Mouse (Mus musculus): ENCODE measurements around the gene Arl4c. TPM values are rescaled to one million over a fixed set of nuclear protein-coding genes. Genes with fewer than 3 reads are reported as not detected.

The Arl4c gene
- polyA plus RNA-seq, 1 experiment from 2014 or later, result 6.7 TPM

- Histone ChIP-seq H3K27me3 (ENCODE audit: control insufficient read depth, insufficient read depth, low read length) (no peaks in the 10 kb centered on the region), H3K9me3 (replicated peaks; ENCODE audit: control insufficient read depth, low read length) (no peaks in the 10 kb centered on the region), H3K27ac (replicated peaks; ENCODE audit: low read depth, low read length) (no peak overlapping the region), H3K4me2 (ENCODE audit: low read depth, low read length) (peak overlapping the region; percentile 84), H3K4me1 (ENCODE audit: control insufficient read depth, insufficient read depth, low read length) (no peaks in the 10 kb centered on the region), H3K4me3 (ENCODE audit: low read depth, low read length) (peak overlapping the region; percentile 78), H3K36me3 (replicated peaks; ENCODE audit: control insufficient read depth, insufficient read depth, low read depth, low read length) (no peaks in the 10 kb centered on the region), H3K9ac (replicated peaks; ENCODE audit: low read length) (peak overlapping the region; percentile 85)
- ATAC-seq (replicated peaks; ENCODE audit: insufficient number of reproducible peaks, low FRiP score, low TSS enrichment, low read depth), result no peak; the same call in 1 of the 2 replicates
- WGBS, result 5% methylated on average over 25 of the region's 25 CpGs
- peak; percentile 72 for DNase-seq (ENCODE audit: low spot score)
Observed at GRCm38 (mm10) chr1:88699856-88700791, 1.9 kb downstream of the Arl4c start.

GRCm38 (mm10) chr1:88699401-88699800 lies 2.6 kb downstream of the Arl4c start:
- 17% methylated on average over 5 of the region's 5 CpGs for WGBS
- Histone ChIP-seq H3K27me3 (ENCODE audit: control insufficient read depth, insufficient read depth, low read length) (no peaks in the 10 kb centered on the region), H3K36me3 (replicated peaks; ENCODE audit: control insufficient read depth, insufficient read depth, low read depth, low read length) (no peaks in the 10 kb centered on the region), H3K4me1 (ENCODE audit: control insufficient read depth, insufficient read depth, low read length) (no peaks in the 10 kb centered on the region), H3K27ac (replicated peaks; ENCODE audit: low read depth, low read length) (no peak overlapping the region), H3K9ac (replicated peaks; ENCODE audit: low read length) (0 out of 2 replicates have a peak overlapping the region, but pooled peaks have one; percentile 18), H3K4me3 (ENCODE audit: low read depth, low read length) (peak overlapping the region; percentile 78), H3K9me3 (replicated peaks; ENCODE audit: control insufficient read depth, low read length) (no peaks in the 10 kb centered on the region), H3K4me2 (ENCODE audit: low read depth, low read length) (peak overlapping the region; percentile 84)
- peak; percentile 56 for DNase-seq (ENCODE audit: low spot score)
- no peak for ATAC-seq (replicated peaks; ENCODE audit: insufficient number of reproducible peaks, low FRiP score, low TSS enrichment, low read depth)

GRCm38 (mm10) chr1:88698926-88699325 lies 3.1 kb downstream of the Arl4c start:
- Histone ChIP-seq H3K4me1 (ENCODE audit: control insufficient read depth, insufficient read depth, low read length) (no peaks in the 10 kb centered on the region), H3K27me3 (ENCODE audit: control insufficient read depth, insufficient read depth, low read length) (no peaks in the 10 kb centered on the region), H3K27ac (replicated peaks; ENCODE audit: low read depth, low read length) (no peak overlapping the region), H3K36me3 (replicated peaks; ENCODE audit: control insufficient read depth, insufficient read depth, low read depth, low read length) (no peaks in the 10 kb centered on the region), H3K9me3 (replicated peaks; ENCODE audit: control insufficient read depth, low read length) (no peaks in the 10 kb centered on the region), H3K9ac (replicated peaks; ENCODE audit: low read length) (no peak overlapping the region), H3K4me3 (ENCODE audit: low read depth, low read length) (peak overlapping the region; percentile 78; the same call in 1 of the 2 replicates), H3K4me2 (ENCODE audit: low read depth, low read length) (peak overlapping the region; percentile 34; the same call in 1 of the 2 replicates)
- ATAC-seq (replicated peaks; ENCODE audit: insufficient number of reproducible peaks, low FRiP score, low TSS enrichment, low read depth) (no peak), DNase-seq (ENCODE audit: low spot score) (peak; percentile 33)
- WGBS, result 29% methylated on average over 5 of the region's 5 CpGs

DNA sequence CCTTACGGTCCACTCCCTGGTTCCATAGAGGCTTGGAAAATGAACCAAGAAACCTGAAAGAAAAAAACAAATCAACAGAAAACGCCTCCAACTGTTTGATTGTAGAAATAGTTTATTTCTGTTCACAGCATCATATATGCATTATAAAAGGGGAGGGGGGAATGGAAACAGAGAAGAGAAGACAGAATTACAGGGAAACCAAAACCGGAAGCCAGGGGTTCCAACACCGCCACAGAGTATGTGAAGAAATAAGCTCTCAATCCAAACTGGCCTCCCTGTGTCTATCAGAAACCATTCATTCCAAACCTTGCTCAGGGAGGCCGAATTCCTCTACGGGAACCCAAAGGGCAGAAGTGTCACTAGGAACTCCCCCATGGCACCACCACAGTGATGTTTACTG lies 3.9 kb downstream of the Arl4c start:
- Histone ChIP-seq H3K9me3 (replicated peaks; ENCODE audit: control insufficient read depth, low read length) (no peaks in the 10 kb centered on the region), H3K36me3 (replicated peaks; ENCODE audit: control insufficient read depth, insufficient read depth, low read depth, low read length) (no peaks in the 10 kb centered on the region), H3K27me3 (ENCODE audit: control insufficient read depth, insufficient read depth, low read length) (no peaks in the 10 kb centered on the region), H3K4me2 (ENCODE audit: low read depth, low read length) (no peak overlapping the region), H3K4me3 (ENCODE audit: low read depth, low read length) (no peak overlapping the region), H3K9ac (replicated peaks; ENCODE audit: low read length) (no peak overlapping the region), H3K27ac (replicated peaks; ENCODE audit: low read depth, low read length) (no peak overlapping the region), H3K4me1 (ENCODE audit: control insufficient read depth, insufficient read depth, low read length) (no peaks in the 10 kb centered on the region)
- DNase-seq (ENCODE audit: low spot score), result no peak
- no peak for ATAC-seq (replicated peaks; ENCODE audit: insufficient number of reproducible peaks, low FRiP score, low TSS enrichment, low read depth)
- 87% methylated on average over 6 of the region's 6 CpGs for WGBS

DNA sequence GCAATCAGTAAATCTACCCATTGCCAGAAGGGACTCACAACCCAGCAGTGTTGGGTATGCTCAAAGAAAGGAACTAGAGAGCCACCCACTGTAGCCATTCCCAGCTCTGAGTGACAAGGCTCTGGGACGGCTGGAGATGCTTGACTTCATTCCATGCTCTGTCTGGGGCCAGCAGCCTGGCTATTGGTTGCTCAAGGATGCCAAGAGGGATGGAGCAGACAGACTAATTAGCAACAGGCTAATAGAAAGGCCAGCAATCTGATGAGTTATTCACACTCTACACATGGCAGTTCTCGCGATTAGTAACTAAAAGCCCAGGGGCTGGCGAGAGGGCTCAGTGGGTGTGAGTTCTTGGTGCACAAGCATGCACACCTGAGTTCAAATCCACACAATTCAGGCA lies 5.6 kb downstream of the Arl4c start:
- Histone ChIP-seq H3K27ac (replicated peaks; ENCODE audit: low read depth, low read length) (no peak overlapping the region), H3K36me3 (replicated peaks; ENCODE audit: control insufficient read depth, insufficient read depth, low read depth, low read length) (no peaks in the 10 kb centered on the region), H3K4me1 (ENCODE audit: control insufficient read depth, insufficient read depth, low read length) (no peaks in the 10 kb centered on the region), H3K27me3 (ENCODE audit: control insufficient read depth, insufficient read depth, low read length) (no peaks in the 10 kb centered on the region), H3K4me2 (ENCODE audit: low read depth, low read length) (no peak overlapping the region), H3K9ac (replicated peaks; ENCODE audit: low read length) (no peak overlapping the region), H3K9me3 (replicated peaks; ENCODE audit: control insufficient read depth, low read length) (no peaks in the 10 kb centered on the region), H3K4me3 (ENCODE audit: low read depth, low read length) (no peak overlapping the region)
- WGBS, result 79% methylated on average over 4 of the region's 4 CpGs
- DNase-seq (ENCODE audit: low spot score) (no peak), ATAC-seq (replicated peaks; ENCODE audit: insufficient number of reproducible peaks, low FRiP score, low TSS enrichment, low read depth) (no peak)

GRCm38 (mm10) chr1:88694353-88694752 lies 7.7 kb downstream of the Arl4c start:
- Histone ChIP-seq H3K4me3 (ENCODE audit: low read depth, low read length) (no peak overlapping the region), H3K4me1 (ENCODE audit: control insufficient read depth, insufficient read depth, low read length) (no peaks in the 10 kb centered on the region), H3K27ac (replicated peaks; ENCODE audit: low read depth, low read length) (no peak overlapping the region), H3K9me3 (replicated peaks; ENCODE audit: control insufficient read depth, low read length) (no peaks in the 10 kb centered on the region), H3K9ac (replicated peaks; ENCODE audit: low read length) (no peak overlapping the region), H3K4me2 (ENCODE audit: low read depth, low read length) (no peak overlapping the region), H3K27me3 (ENCODE audit: control insufficient read depth, insufficient read depth, low read length) (no peaks in the 10 kb centered on the region), H3K36me3 (replicated peaks; ENCODE audit: control insufficient read depth, insufficient read depth, low read depth, low read length) (no peaks in the 10 kb centered on the region)
- DNase-seq (ENCODE audit: low spot score), result no peak
- no peak for ATAC-seq (replicated peaks; ENCODE audit: insufficient number of reproducible peaks, low FRiP score, low TSS enrichment, low read depth)
- WGBS, result 91% methylated on average over 10 of the region's 10 CpGs

DNA sequence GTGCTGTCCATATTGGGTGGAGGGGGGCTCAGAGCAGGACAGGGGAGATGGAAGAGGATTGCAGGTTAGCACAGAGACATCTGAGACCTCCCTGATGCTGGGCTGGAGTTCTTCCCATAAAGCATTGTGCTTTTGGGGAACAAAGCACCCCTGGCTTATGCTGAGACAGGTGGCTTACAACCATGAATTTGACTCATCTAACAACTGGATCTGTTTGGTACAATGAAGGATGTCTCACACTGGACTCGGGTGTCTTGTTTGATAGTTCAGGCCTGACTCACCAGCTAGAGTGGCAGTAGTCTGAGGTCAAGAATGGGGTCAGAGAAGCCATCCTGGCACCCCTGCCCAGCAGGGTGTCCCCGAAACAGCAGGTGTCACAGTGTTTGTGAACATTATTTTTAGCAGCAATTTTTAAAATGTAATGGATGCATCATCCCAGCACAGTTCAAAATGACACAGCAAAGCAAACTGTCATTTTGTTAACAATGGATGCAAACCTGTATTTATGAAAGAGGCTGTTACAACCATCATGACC lies 9.7 kb downstream of the Arl4c start:
- H3K9ac ChIP-seq (replicated peaks; ENCODE audit: low read length), result no peak overlapping the region
- no peaks in the 10 kb centered on the region for H3K4me1 ChIP-seq (ENCODE audit: control insufficient read depth, insufficient read depth, low read length)
- H3K4me2 ChIP-seq (ENCODE audit: low read depth, low read length), result no peak overlapping the region
- ATAC-seq (replicated peaks; ENCODE audit: insufficient number of reproducible peaks, low FRiP score, low TSS enrichment, low read depth) (no peak), DNase-seq (ENCODE audit: low spot score) (no peak)
- 80% methylated on average over 2 of the region's 2 CpGs for WGBS
- H3K4me3 ChIP-seq (ENCODE audit: low read depth, low read length), result no peak overlapping the region
- H3K36me3 ChIP-seq (replicated peaks; ENCODE audit: control insufficient read depth, insufficient read depth, low read depth, low read length), result no peaks in the 10 kb centered on the region
- no peaks in the 10 kb centered on the region for H3K9me3 ChIP-seq (replicated peaks; ENCODE audit: control insufficient read depth, low read length)
- H3K27ac ChIP-seq (replicated peaks; ENCODE audit: low read depth, low read length), result no peak overlapping the region
- no peaks in the 10 kb centered on the region for H3K27me3 ChIP-seq (ENCODE audit: control insufficient read depth, insufficient read depth, low read length)

GRCm38 (mm10) chr1:88690601-88691000 lies 11.4 kb downstream of the Arl4c start:
- no peak overlapping the region for H3K4me2 ChIP-seq (ENCODE audit: low read depth, low read length)
- H3K27ac ChIP-seq (replicated peaks; ENCODE audit: low read depth, low read length), result no peak overlapping the region
- WGBS, result 87% methylated on average over 6 of the region's 6 CpGs
- H3K9ac ChIP-seq (replicated peaks; ENCODE audit: low read length), result no peak overlapping the region
- no peak overlapping the region for H3K4me3 ChIP-seq (ENCODE audit: low read depth, low read length)
- H3K36me3 ChIP-seq (replicated peaks; ENCODE audit: control insufficient read depth, insufficient read depth, low read depth, low read length), result no peaks in the 10 kb centered on the region
- H3K9me3 ChIP-seq (replicated peaks; ENCODE audit: control insufficient read depth, low read length), result no peaks in the 10 kb centered on the region
- H3K4me1 ChIP-seq (ENCODE audit: control insufficient read depth, insufficient read depth, low read length), result no peaks in the 10 kb centered on the region
- no peaks in the 10 kb centered on the region for H3K27me3 ChIP-seq (ENCODE audit: control insufficient read depth, insufficient read depth, low read length)
- DNase-seq (ENCODE audit: low spot score) (no peak), ATAC-seq (replicated peaks; ENCODE audit: insufficient number of reproducible peaks, low FRiP score, low TSS enrichment, low read depth) (no peak)
